Mouse (Mus musculus): Measurements from ENCODE around the gene a. TPM values are rescaled to one million over a fixed set of nuclear protein-coding genes. Genes with fewer than 3 reads are reported as not detected.

a gene
- polyA plus RNA-seq, 1 experiment from 2014 or later: 44.6 TPM

DNA sequence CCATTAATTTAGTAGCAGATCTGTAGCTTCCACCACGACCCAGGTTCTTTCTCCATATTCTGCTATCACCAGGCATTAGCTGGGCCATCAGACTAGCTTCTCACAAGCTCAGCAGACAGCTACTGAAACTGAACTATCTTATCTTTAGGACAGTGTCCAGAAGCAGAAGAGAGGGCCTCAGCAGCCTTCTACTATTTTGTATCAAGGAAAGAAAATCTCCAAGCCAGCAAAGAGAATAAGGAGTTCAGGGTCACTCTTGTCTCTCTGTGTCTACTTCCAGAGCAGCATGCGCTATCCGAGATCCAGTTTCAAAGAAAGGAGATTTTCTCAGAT is 300.5 kb downstream of the a start:
- no peak for DNase-seq (ENCODE audit: low spot score)

GRCm38 (mm10) chr2:155093418-155093817 is 302.2 kb downstream of the a start:
- DNase-seq (ENCODE audit: low spot score): no peak

- DNase-seq (ENCODE audit: low spot score): peak; percentile 37
Measured at GRCm38 (mm10) chr2:155098720-155099380, 307.6 kb downstream of the a start.

- no peak for DNase-seq (ENCODE audit: low spot score)
Measured at GRCm38 (mm10) chr2:155099421-155099820, 308.2 kb downstream of the a start.

DNA sequence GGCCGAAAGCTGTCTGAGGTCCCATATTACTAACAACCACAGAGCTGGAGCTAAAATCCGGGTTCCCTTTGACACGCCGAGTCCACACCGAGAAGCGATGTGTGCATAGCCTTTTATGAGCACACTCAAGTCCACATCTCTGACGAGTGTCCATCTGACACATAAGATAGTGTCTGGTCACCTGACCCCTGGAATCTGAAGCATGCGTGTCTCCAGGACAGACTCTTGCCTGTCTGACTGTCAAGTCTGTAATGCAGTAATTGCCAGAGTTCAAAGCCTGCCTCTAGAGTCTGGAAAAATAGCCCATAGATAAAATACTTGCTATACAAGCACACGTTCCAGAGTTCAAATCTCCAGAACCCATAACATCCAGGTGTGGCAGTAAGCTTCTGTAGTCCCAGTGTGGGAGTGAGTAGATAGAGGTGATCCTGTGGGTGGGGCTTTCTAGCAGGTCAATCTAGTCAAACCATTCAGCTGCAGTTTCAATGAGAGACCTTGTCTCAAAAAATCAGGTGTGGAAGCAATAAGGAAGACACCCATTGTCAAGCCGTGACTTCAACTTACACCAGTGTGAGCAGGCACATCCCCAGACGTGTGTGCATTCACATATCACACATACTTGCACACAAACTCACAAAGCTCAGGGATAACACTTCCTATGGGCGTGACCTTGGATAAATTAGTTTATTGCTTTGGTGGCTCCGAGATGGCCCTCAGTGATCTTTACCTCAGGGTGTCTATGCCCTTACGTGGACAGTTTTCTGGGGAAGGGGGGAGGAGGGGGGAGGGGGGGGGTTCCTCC is 309.0 kb downstream of the a start:
- no peak for DNase-seq (ENCODE audit: low spot score)

Other genes with a start within 250 kb of the a start
- gene 1700003F12Rik, start 244.3 kb upstream of the a start, polyA plus RNA-seq (2015; fragmentation: Nextera tagmentation; extraction: Ambion mirVana): 1.1 and 2.6 TPM in 2 replicates
- 0.09 and 0.10 TPM in 2 replicates for gene Actl10, start 239.6 kb upstream of the a start, polyA plus RNA-seq (2015; fragmentation: Nextera tagmentation; extraction: Ambion mirVana)
- 5.1 TPM in 2 replicates for gene Necab3, start 232.5 kb upstream of the a start, polyA plus RNA-seq (2015; fragmentation: Nextera tagmentation; extraction: Ambion mirVana)
- gene E2f1, start 221.5 kb upstream of the a start, polyA plus RNA-seq (2015; fragmentation: Nextera tagmentation; extraction: Ambion mirVana): 14.7 and 16.8 TPM in 2 replicates
- 51.8 and 52.1 TPM in 2 replicates for gene Pxmp4, start 187.7 kb upstream of the a start, polyA plus RNA-seq (2015; fragmentation: Nextera tagmentation; extraction: Ambion mirVana)
- gene Zfp341, start 178.1 kb upstream of the a start, polyA plus RNA-seq (2015; fragmentation: Nextera tagmentation; extraction: Ambion mirVana): 0.51 and 0.61 TPM in 2 replicates
- gene 4930519P11Rik, start 178.0 kb upstream of the a start, polyA plus RNA-seq (2015; fragmentation: Nextera tagmentation; extraction: Ambion mirVana): 0.28 and 0.42 TPM in 2 replicates
- gene Chmp4b, start 139.7 kb upstream of the a start, polyA plus RNA-seq (2015; fragmentation: Nextera tagmentation; extraction: Ambion mirVana): 30.1 and 35.4 TPM in 2 replicates
- not detected in 2 replicates for gene Gm14214, start 21.4 kb upstream of the a start, polyA plus RNA-seq (2015; fragmentation: Nextera tagmentation; extraction: Ambion mirVana)
- 41.4 and 42.9 TPM in 2 replicates for gene Raly, start 306 bp upstream of the a start, polyA plus RNA-seq (2015; fragmentation: Nextera tagmentation; extraction: Ambion mirVana)
- 106 and 113 TPM in 2 replicates for gene Eif2s2, start 101.5 kb downstream of the a start, polyA plus RNA-seq (2015; fragmentation: Nextera tagmentation; extraction: Ambion mirVana)
- 0.05 TPM in 2 replicates for gene Gm14226, start 226.9 kb downstream of the a start, polyA plus RNA-seq (2015; fragmentation: Nextera tagmentation; extraction: Ambion mirVana)

All from thymus, postnatal 0 days (tissue).